Mouse (Mus musculus) CH12.LX (cell line): ENCODE measurements at regions not wholly inside any gene's neighbourhood (a gene's known extent, or its start where the extent isn't known, plus 50 kb on each side); places are given as distances from the start of the nearest gene placed in this dataset.

Experiments used
- CHD2 ChIP-seq: IDR thresholded peaks from 2 replicates; pipeline ENCODE4 v1.6.1; 2011; ENCODE audit warnings: low read length, improper control_type of control experiment
- CTCF ChIP-seq, 2 experiments: IDR thresholded peaks in 1 of 2; conservative IDR thresholded peaks in 1 of 2; 2 replicates each; pipeline ENCODE4 v1.5.1; 2011 to 2012; ENCODE audit warnings: low read depth in 2 of 2, low read length in 2 of 2, improper control_type of control experiment in 1 of 2, inconsistent platforms in 1 of 2, mild to moderate bottlenecking in 1 of 2, moderate library complexity in 1 of 2
- ELF1 ChIP-seq: IDR thresholded peaks from 2 replicates; pipeline ENCODE4 v1.6.1; 2014; ENCODE audit warnings: low read depth, mild to moderate bottlenecking, inconsistent platforms, low read length, improper control_type of control experiment
- EP300 ChIP-seq: IDR thresholded peaks from 2 replicates; pipeline ENCODE4 v1.6.1; 2011; ENCODE audit warnings: low read length, improper control_type of control experiment
- HCFC1 ChIP-seq: IDR thresholded peaks from 2 replicates; pipeline ENCODE4 v1.6.1; 2012; ENCODE audit warnings: low read depth, mild to moderate bottlenecking, inconsistent platforms, low read length, improper control_type of control experiment
- MAFK ChIP-seq: IDR thresholded peaks from 2 replicates; pipeline ENCODE4 v1.6.1; 2011; ENCODE audit warnings: low read length, improper control_type of control experiment; ENCODE audit not compliant: insufficient replicate concordance
- MAZ ChIP-seq: IDR thresholded peaks from 2 replicates; pipeline ENCODE4 v1.6.1; 2012; ENCODE audit warnings: low read depth, mild to moderate bottlenecking, inconsistent platforms, low read length, improper control_type of control experiment, moderate library complexity
- POLR2A ChIP-seq: IDR thresholded peaks from 2 replicates; pipeline ENCODE4 v1.6.1; 2011; ENCODE audit warnings: low read depth, mild to moderate bottlenecking, improper control_type of control experiment, low read length

GRCm38 (mm10) chr12:96311137-96311536, 619.1 kb downstream of the Flrt2 start:
- no peak for TF ChIP-seq EP300
- TF ChIP-seq MAZ: no peak
- TF ChIP-seq CTCF (conservative IDR thresholded peaks at IDR 0.05 in 1 of 2, IDR thresholded peaks at IDR 0.05 in 1 of 2; ENCODE audit: low read depth in 2 of 2, low read length in 2 of 2): peak in 1 of 2 experiments; percentile 18; a peak in 1 of 4 replicates
- TF ChIP-seq CHD2: no peak
- no peak for TF ChIP-seq HCFC1
- TF ChIP-seq POLR2A: no peak
- TF ChIP-seq ELF1: no peak
- TF ChIP-seq MAFK: no peak
